Mouse (Mus musculus) kidney, adult 11 months (tissue): ENCODE results near the gene Axl.
"Not testable (repeated sequence)": the region's sequence is repeated elsewhere in the genome, so short reads cannot be mapped to it uniquely, and the experiment has no call there.

Source experiments
- DNase-seq: peaks from one replicate; pipeline ENCODE4 v3.0.0; 2022

Axl gene

GRCm38 (mm10) chr7:25753643-25754438 lies 34.7 kb downstream of the Axl start:
- peak; percentile 32 for DNase-seq

- DNase-seq: no peak
Measured at GRCm38 (mm10) chr7:25753076-25753475, 35.4 kb downstream of the Axl start.

- DNase-seq: no peak
Measured at GRCm38 (mm10) chr7:25746844-25747243, 41.7 kb downstream of the Axl start.

- no peak for DNase-seq
Measured at GRCm38 (mm10) chr7:25738277-25738676, 50.2 kb downstream of the Axl start.

GRCm38 (mm10) chr7:25736920-25737319 lies 51.6 kb downstream of the Axl start:
- no peak for DNase-seq

- DNase-seq: no peak
Measured at GRCm38 (mm10) chr7:25734991-25735390, 53.5 kb downstream of the Axl start.

GRCm38 (mm10) chr7:25731294-25732055 lies 57.0 kb downstream of the Axl start:
- DNase-seq: no peak

GRCm38 (mm10) chr7:25729862-25730261 lies 58.6 kb downstream of the Axl start:
- no peak for DNase-seq

GRCm38 (mm10) chr7:25729396-25729795 lies 59.1 kb downstream of the Axl start:
- no peak for DNase-seq

GRCm38 (mm10) chr7:25727800-25728199 lies 60.7 kb downstream of the Axl start:
- DNase-seq: no peak

GRCm38 (mm10) chr7:25725886-25726285 lies 62.6 kb downstream of the Axl start:
- DNase-seq: no peak

GRCm38 (mm10) chr7:25721776-25722175 lies 66.7 kb downstream of the Axl start:
- not testable (repeated sequence) for DNase-seq

GRCm38 (mm10) chr7:25720760-25721159 lies 67.7 kb downstream of the Axl start:
- DNase-seq: no peak

- peak; percentile 72 for DNase-seq
Measured at GRCm38 (mm10) chr7:25719761-25720610, 68.5 kb downstream of the Axl start.

GRCm38 (mm10) chr7:25718788-25719417 lies 69.6 kb downstream of the Axl start, which contains the start of gene Ccdc97:
TSS of gene Ccdc97 (minus strand) at chr7:25719088.
- DNase-seq: peak; percentile 95

- no peak for DNase-seq
Measured at GRCm38 (mm10) chr7:25717478-25717877, 71.0 kb downstream of the Axl start.

- DNase-seq: no peak
Measured at GRCm38 (mm10) chr7:25715731-25716271, 72.7 kb downstream of the Axl start.

- no peak for DNase-seq
Measured at GRCm38 (mm10) chr7:25714581-25714980, 73.9 kb downstream of the Axl start.

- DNase-seq: no peak
Measured at GRCm38 (mm10) chr7:25712801-25713200, 75.7 kb downstream of the Axl start.

- no peak for DNase-seq
Measured at GRCm38 (mm10) chr7:25711731-25712197, 76.7 kb downstream of the Axl start.

- DNase-seq: no peak
Measured at GRCm38 (mm10) chr7:25711165-25711564, 77.3 kb downstream of the Axl start.

- no peak for DNase-seq
Measured at GRCm38 (mm10) chr7:25710519-25711130, 77.9 kb downstream of the Axl start.
